Mouse (Mus musculus): ENCODE results near the gene Gm43517.

The Gm43517 gene

GRCm38 (mm10) chr12:49384876-49385630, at the start of gene Gm43517:
TSS of gene Gm43517 (plus strand) at chr12:49385174.
- DNase-seq (ENCODE audit: low spot score), result no peak

GRCm38 (mm10) chr12:49349697-49350096, 35.3 kb upstream of the Gm43517 start:
- no peak for DNase-seq (ENCODE audit: low spot score)

GRCm38 (mm10) chr12:49368931-49369330, 16.0 kb upstream of the Gm43517 start:
- DNase-seq (ENCODE audit: low spot score), result no peak

- no peak for DNase-seq (ENCODE audit: low spot score)
These were observed 12.8 kb upstream of the Gm43517 start for GRCm38 (mm10) chr12:49372170-49372569.

- DNase-seq (ENCODE audit: low spot score), result no peak
These were observed 11.8 kb upstream of the Gm43517 start for GRCm38 (mm10) chr12:49373176-49373575.

- DNase-seq (ENCODE audit: low spot score), result no peak
These were observed 11.0 kb upstream of the Gm43517 start for GRCm38 (mm10) chr12:49373821-49374605.

- DNase-seq (ENCODE audit: low spot score), result no peak
These were observed 10.4 kb upstream of the Gm43517 start for GRCm38 (mm10) chr12:49374606-49374995.

GRCm38 (mm10) chr12:49375427-49376317, 9.3 kb upstream of the Gm43517 start:
- no peak for DNase-seq (ENCODE audit: low spot score)

GRCm38 (mm10) chr12:49376318-49376992, 8.5 kb upstream of the Gm43517 start:
- DNase-seq (ENCODE audit: low spot score), result no peak

- no peak for DNase-seq (ENCODE audit: low spot score)
These were observed 7.5 kb upstream of the Gm43517 start for GRCm38 (mm10) chr12:49377281-49377970.

- no peak for DNase-seq (ENCODE audit: low spot score)
These were observed 6.1 kb upstream of the Gm43517 start for GRCm38 (mm10) chr12:49378920-49379319.

GRCm38 (mm10) chr12:49379446-49379845, 5.5 kb upstream of the Gm43517 start:
- DNase-seq (ENCODE audit: low spot score), result no peak

GRCm38 (mm10) chr12:49380442-49380841, 4.5 kb upstream of the Gm43517 start:
- DNase-seq (ENCODE audit: low spot score), result no peak

- no peak for DNase-seq (ENCODE audit: low spot score)
These were observed 3.9 kb upstream of the Gm43517 start for GRCm38 (mm10) chr12:49381031-49381525.

GRCm38 (mm10) chr12:49381721-49382365, 3.1 kb upstream of the Gm43517 start:
- no peak for DNase-seq (ENCODE audit: low spot score)

- no peak for DNase-seq (ENCODE audit: low spot score)
These were observed 2.1 kb upstream of the Gm43517 start, which contains the start of gene Foxg1 for GRCm38 (mm10) chr12:49382565-49383520. TSS of gene Foxg1 (plus strand) at chr12:49382660.

GRCm38 (mm10) chr12:49383521-49384133, 1.3 kb upstream of the Gm43517 start:
- DNase-seq (ENCODE audit: low spot score), result no peak

- no peak for DNase-seq (ENCODE audit: low spot score)
These were observed 589 bp upstream of the Gm43517 start for GRCm38 (mm10) chr12:49384295-49384875.
